Mouse (Mus musculus) kidney, adult 11 months (tissue): ENCODE measurements around the gene Zbtb8b.
"Not testable (repeated sequence)": the region's sequence is repeated elsewhere in the genome, so short reads cannot be mapped to it uniquely, and the experiment has no call there.

Source experiments
- DNase-seq: peaks from one replicate; pipeline ENCODE4 v3.0.0; 2022

The Zbtb8b gene

DNA sequence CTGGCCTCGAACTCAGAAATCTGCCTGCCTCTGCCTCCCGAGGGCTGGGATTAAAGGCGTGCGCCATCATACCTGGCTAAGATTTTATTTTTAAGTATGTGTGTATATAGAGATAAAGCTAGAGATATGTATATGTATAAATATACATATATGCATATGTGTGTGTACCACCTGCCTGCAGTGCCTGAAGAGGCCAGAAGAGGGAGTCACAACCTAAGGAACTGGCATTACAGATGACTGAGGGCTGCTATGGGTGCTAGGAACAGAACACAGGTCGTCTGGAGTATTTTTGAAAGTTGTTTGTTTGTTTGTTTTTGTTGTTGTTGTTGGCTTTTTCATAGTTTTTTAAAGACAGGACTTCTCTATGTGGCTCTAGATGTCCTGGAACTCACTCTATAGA is 24.8 kb downstream of the Zbtb8b start:
- DNase-seq, result no peak

DNA sequence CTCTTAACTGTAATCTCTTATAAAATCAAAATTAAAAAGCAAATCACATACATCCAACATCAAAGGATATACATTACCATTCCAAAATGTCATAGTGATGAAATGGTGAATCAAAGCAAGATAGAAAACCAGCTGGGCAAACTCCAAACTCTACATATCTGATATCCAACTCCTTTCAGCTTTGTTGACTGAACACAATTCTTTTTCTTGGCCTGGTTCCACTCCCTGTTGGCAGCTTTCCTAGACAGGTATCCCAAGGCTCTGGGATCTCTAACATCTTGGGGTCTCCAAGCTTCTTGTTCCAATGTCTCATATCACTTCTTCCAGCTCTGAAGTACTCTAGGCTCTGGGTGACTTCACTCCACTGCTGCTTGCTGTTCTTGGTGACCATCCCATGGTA is 29.7 kb downstream of the Zbtb8b start:
- DNase-seq, result no peak

GRCm38 (mm10) chr4:129410532-129410931 is 30.1 kb downstream of the Zbtb8b start:
- DNase-seq, result not testable (repeated sequence)

DNA sequence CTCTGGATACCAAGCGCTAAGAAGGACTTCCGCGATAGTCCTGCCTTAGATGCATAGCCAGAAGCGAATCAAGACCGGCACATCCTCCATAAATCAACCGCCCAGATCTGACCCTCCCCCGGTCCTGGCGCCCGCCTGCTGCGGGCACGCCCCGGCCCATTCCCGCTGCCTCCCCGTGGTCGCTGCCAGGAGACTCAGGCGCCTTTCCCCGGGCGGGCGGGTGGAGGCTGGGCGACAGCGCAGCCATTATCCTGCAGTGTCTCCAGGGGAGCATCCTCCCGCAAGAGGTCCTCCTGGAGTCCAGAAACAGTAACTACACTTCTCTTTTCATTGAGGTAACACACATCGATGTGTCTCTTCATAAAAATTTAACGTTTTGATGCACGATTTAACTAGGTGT is 34.2 kb downstream of the Zbtb8b start:
- peak; percentile 68 for DNase-seq

GRCm38 (mm10) chr4:129399813-129400212 is 40.8 kb downstream of the Zbtb8b start:
- DNase-seq, result no peak

DNA sequence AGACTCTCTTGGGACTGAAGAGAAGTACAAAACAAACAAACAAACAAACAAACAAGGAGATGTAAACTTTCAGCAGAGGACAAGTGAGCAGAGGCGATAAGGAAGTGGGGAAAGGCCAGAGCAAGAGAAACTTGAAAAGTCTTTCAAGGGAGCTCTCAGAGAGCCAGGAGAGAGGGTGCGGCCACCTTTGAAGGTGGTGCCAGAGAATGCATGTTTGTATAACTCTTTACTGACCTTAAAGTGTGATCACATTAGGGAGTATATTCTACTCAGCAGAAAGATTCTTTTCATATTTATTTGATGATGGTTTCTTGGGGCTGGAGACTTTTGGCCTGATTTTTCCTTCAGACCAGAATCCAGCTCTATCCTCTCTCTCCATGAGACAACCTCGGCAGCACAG is 43.7 kb downstream of the Zbtb8b start:
- no peak for DNase-seq

- DNase-seq, result no peak
Measured at GRCm38 (mm10) chr4:129394089-129394870, 46.4 kb downstream of the Zbtb8b start.

DNA sequence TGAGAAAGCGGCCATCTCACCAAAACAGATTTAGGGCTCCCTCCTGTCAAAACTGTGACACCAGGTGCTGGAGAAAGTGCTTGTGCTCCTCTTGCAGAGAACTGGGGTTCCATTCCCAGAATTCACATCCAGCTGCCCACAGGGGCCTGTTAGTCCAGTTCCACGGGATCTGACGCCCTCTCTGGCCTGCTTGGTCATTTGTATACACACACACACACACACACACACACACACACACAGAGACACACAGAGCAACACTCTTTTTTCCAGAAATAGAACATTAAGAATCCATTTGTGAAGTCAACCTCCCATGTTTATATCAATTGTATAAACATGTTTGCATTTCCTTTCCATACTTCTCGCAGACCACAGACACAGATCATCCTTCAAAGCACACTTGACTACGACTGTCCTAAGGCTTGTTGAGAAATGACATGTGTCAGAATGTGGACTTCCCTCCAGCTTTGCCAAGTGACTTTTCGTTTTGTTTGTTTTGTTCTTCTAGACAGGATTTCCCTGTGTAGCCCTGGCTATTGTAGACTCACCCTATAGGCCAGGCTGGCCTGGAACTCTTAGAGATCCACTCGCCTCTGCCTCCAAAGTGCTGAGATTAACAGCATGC is 49.6 kb downstream of the Zbtb8b start:
- DNase-seq, result no peak

DNA sequence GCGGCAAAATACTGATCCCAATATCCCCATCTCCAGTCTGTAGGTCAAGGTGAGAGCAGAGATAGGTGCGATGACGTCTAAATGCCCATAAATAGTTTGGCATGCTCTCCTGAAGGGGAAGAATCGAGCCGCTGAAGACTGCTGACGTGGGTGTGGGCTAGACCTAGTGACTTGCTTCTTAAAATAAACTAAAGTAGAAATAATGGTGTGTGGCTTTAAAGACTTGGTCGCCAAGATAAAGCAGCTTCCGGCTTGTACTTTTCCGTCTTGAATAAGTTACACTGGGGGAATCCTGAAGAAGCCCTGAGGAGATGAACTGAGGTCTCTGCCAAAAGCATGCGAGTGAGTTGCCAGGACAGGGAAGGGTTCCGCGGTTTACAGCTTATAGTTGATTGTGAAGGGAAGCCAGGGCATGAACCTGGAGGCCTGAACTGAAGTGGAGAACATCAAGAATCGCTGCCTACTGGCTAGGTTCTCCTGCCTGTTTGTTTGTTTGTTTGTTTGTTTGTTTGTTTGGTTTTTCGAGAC is 50.4 kb downstream of the Zbtb8b start:
- DNase-seq, result no peak

GRCm38 (mm10) chr4:129388404-129388803 is 52.2 kb downstream of the Zbtb8b start:
- DNase-seq, result no peak

GRCm38 (mm10) chr4:129386989-129387388 is 53.7 kb downstream of the Zbtb8b start:
- no peak for DNase-seq

- DNase-seq, result no peak
Measured at GRCm38 (mm10) chr4:129386269-129386946, 54.2 kb downstream of the Zbtb8b start.

DNA sequence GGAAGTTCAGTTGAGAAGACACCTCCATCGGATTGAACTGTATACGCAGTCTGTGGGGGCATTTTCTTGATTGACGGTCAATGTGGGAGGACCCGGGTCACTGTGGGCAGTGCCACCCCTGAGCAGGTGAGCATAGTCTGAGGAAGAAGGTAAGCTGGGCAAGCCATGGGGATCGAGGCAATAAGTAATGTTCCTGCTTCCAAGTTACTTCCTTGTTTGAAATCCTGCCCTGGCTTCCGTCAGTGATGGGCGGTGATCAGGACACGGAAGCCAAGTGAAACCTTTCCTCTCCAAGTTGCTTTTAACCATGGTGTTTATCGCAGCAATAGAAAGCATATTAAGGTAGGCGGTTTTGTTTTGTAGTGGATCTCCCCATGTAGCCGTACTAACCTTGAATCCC is 55.0 kb downstream of the Zbtb8b start:
- no peak for DNase-seq

DNA sequence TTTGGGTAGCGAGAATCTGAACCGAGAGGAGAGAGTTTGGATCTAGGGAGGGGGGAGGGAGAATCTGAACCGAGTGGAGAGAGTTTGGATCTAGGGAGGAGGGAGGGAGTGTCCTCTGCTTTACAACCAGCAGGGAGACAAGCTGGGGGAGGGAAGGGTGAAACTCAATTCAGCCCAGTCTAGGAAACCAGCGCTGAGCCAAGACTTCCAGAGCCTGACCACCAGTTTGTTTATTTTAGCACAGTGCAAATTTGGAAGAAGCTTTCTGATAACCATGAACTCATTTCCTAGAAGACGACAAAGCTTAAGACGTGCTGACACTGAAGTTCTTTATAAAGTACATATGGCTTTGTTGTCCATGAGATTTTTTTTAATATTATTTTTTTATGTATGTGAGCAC is 56.2 kb downstream of the Zbtb8b start:
- DNase-seq, result peak; percentile 28

DNA sequence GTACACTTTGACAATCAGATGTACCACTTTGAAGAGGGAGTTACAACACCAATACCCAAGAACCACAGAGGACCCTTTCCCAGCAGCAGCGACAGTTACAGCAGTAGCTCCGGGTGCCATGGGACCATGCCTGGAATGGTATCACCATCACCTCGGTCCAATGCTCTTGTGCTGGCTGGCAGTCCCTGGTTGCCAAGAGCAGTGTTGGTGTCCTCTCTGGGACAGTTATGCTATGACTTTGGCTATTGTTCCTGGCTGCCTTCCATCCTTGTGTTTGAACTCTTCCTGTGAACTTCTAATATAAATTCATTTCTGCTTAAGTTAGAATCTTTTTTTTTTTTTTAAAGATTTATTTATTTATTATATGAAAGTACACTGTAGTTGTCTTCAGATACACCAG is 57.1 kb downstream of the Zbtb8b start:
- no peak for DNase-seq

- DNase-seq, result peak; percentile 17
Measured at GRCm38 (mm10) chr4:129382488-129382887, 58.2 kb downstream of the Zbtb8b start.

DNA sequence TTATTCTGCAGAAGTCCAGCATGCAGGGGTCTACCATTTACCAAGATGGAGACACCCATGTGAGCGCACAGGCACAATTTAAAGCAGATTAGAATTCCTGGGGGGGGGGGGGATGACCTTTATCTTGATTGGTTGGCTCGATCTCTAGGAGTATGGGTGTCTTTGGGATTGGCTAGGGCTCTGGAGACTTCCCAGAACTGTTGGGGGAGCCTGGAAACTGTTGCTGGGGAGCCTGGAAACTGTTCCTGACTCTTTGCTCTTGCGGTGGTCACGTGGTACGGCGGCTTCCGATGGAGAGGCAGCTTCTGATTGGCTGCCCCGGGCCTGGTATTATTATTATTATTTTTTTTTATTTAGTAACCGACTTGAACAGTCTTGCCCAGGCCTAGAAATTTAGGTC is 58.6 kb downstream of the Zbtb8b start:
- no peak for DNase-seq

GRCm38 (mm10) chr4:129381148-129381547 is 59.5 kb downstream of the Zbtb8b start:
- DNase-seq, result no peak

- DNase-seq, result no peak
Measured at GRCm38 (mm10) chr4:129379805-129380204, 60.8 kb downstream of the Zbtb8b start.

DNA sequence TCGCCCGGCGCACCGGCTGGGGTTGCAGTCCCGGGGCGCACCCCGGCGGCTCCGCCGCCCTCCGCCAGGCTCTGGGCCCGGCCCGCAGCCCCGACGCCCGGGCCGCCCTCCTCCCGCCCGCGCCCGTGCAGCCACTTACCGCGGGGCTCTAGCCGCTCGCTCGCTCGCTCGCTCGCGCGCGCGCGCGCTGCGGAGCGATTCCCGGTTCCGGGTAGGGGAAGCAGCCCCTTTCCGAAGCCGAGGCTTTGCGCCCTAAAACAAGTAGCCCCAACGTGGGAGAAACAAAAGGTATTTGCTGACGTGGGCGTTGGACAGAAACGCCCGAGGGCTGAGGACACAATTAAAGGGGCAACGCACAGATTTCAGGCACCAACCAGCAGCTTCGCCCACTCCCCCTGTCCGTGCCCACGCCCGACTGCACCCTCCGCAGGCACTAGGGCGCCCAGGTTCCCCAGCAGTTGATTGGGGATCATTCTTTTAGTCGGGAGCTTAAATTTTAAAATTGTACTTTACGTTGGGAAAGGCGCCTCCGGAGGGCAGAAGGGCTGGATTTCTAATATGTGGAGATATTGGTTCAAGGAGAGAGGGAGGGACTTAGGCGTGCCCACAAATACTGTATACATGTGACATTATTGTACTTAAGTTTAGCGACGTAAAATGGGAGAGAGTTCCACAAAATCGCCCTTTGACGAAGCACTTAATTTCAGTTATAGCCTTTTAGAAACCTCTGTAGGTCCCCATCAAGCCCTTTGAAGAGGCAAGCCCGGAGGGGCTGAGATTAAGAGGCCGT is 62.9 kb downstream of the Zbtb8b start, which contains the start of gene Zbtb8a:
Zbtb8a (minus strand) TSS at position 516 of the 790 bp plus-strand sequence.
- DNase-seq, result peak; percentile 33

- DNase-seq, result peak; percentile 40
Measured at GRCm38 (mm10) chr4:129376961-129377545, 63.6 kb downstream of the Zbtb8b start.

DNA sequence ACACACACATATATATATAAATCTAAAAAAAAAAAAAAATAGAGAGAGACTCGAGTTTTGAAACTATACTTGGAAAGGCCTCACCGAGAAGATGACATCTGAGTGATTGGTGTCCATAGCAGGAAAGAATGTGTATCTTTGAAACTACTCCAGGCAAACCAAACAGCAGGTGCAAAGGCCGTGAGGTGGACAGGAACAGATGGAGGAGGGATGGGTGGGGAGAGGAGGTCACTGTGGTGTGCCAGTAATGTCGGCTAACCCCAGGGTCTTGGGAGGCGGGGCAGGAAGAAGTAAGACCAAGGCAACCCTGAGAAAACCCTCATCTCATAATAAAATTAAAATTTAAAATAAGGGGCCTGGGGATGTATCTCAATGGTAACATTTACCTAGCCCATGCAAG is 64.8 kb downstream of the Zbtb8b start:
- DNase-seq, result no peak
